Mouse (Mus musculus): ENCODE data around the gene Plekhg5. TPM values are rescaled to one million over a fixed set of nuclear protein-coding genes. Genes with fewer than 3 reads are reported as not detected.

Gene Plekhg5
- total and polyA plus RNA-seq, 3 experiments = 0.05 to 2.1 (median 1.1) TPM

DNA sequence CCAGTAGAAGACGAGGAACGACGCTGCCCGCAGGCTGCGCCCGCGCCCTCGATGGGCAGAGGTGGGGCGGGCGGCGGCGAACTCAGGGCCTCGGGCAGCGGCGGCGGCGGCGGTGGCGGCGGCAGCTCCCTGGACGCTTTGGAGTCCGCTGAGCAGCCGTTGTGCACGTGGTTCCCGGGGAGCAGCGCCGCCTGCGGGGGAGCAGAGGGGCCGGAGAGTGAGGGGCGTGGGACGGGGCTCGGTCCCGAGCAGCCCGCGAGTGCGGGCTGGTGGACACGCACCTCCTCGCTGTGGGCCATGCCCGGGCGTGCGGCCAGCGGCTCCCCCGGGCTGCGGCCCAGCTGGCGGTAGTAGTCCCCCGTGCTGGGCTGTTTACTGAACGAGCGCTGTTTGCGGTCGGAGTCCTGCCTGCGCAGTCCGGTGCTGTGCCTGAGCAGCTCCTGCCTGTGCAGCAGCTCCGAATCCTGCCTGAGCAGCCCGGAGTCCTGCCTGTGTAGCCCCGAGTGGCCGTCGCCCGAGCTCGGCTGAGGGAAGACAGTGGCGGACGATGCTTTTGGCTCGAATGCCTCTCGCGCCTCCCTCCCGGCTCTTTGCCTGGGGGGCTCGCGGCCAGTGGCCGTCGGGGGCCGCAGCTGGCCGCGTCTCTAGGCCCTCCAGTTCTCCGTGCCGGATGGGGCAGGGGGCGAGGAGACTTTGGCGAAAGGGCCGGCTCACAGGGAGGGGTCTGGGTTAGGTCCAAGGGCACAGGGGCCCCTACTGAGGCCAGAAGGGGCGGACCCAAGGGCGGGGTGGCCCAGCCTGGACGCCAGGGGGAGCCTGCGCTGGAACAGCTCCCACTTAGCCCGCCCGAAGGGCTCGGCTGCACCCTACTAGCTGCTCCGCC lies 58.7 kb downstream of the Plekhg5 start:
- H3K9ac ChIP-seq (ENCODE audit: insufficient read depth, low read depth) = no peak overlapping the region
- TF ChIP-seq CTCF (conservative IDR thresholded peaks at IDR 0.05 in 1 of 2, IDR thresholded peaks at IDR 0.05 in 1 of 2; ENCODE audit: low read depth in 2 of 2, low read length in 2 of 2) = peak in 1 of 2 experiments; percentile 23; a peak in 2 of 4 replicates
- TF ChIP-seq ZKSCAN1 (IDR thresholded peaks at IDR 0.05; ENCODE audit: borderline replicate concordance, low read depth, low read length) = no peak
- TF ChIP-seq PAX5 (IDR thresholded peaks at IDR 0.05; ENCODE audit: low read length) = no peak
- H3K27me3 ChIP-seq (replicated peaks) = peaks cover 89% of the 10 kb centered on the region
- peaks cover 36% of the 10 kb centered on the region for H3K9me3 ChIP-seq (replicated peaks; ENCODE audit: low read length)
- no peak overlapping the region for H3K4me3 ChIP-seq (replicated peaks in 1 of 3; ENCODE audit: low read depth in 2 of 3, low read length in 2 of 3, poor library complexity in 1 of 3)
- in situ Hi-C loops (cut with MboI; ENCODE audit: low pct_ligation_motif_present, low pct_unique_long_range_greater_than_20kb, low sequenced_read_pairs) (no loop called here), dilution Hi-C loops (cut with MboI; ENCODE audit: extremely low pct_ligation_motif_present, extremely low pct_unique_long_range_greater_than_20kb, low sequenced_read_pairs) (no loop called here)
- no peak overlapping the region for H3K27ac ChIP-seq (ENCODE audit: insufficient read depth, low read depth)
- H3K36me3 ChIP-seq (replicated peaks in 1 of 2; ENCODE audit: control insufficient read depth in 1 of 2, insufficient read depth in 1 of 2, low read length in 1 of 2) = no peaks in the 10 kb centered on the region
- no peaks in the 10 kb centered on the region for H3K79me2 ChIP-seq (replicated peaks; ENCODE audit: control insufficient read depth, extremely low read depth, insufficient read depth, poor library complexity, severe bottlenecking)
- no peak overlapping the region for H3K4me2 ChIP-seq (ENCODE audit: insufficient read depth, low read depth, poor library complexity, severe bottlenecking)
- no peak for DNase-seq (ENCODE audit: extremely low read depth)
- H3K4me1 ChIP-seq (ENCODE audit: control insufficient read depth in 1 of 2, insufficient read depth in 2 of 2) = peaks cover 9 to 10% of the 10 kb centered on the region in 2 experiments

- DNase-seq (ENCODE audit: extremely low read depth) = no peak
- Histone ChIP-seq H3K27ac (ENCODE audit: insufficient read depth, low read depth) (no peak overlapping the region), H3K9me3 (replicated peaks; ENCODE audit: low read length) (peaks cover 27% of the 10 kb centered on the region), H3K27me3 (replicated peaks) (peaks cover 90% of the 10 kb centered on the region), H3K36me3 (replicated peaks in 1 of 2; ENCODE audit: control insufficient read depth in 1 of 2, insufficient read depth in 1 of 2, low read length in 1 of 2) (no peaks in the 10 kb centered on the region), H3K79me2 (replicated peaks; ENCODE audit: control insufficient read depth, extremely low read depth, insufficient read depth, poor library complexity, severe bottlenecking) (no peaks in the 10 kb centered on the region), H3K4me1 (ENCODE audit: control insufficient read depth in 1 of 2, insufficient read depth in 2 of 2) (peaks cover 9 to 10% of the 10 kb centered on the region in 2 experiments), H3K4me2 (ENCODE audit: insufficient read depth, low read depth, poor library complexity, severe bottlenecking) (no peak overlapping the region), H3K4me3 (replicated peaks in 1 of 3; ENCODE audit: low read depth in 2 of 3, low read length in 2 of 3, poor library complexity in 1 of 3) (no peak overlapping the region), H3K9ac (ENCODE audit: insufficient read depth, low read depth) (no peak overlapping the region)
- dilution Hi-C loops (cut with MboI; ENCODE audit: extremely low pct_ligation_motif_present, extremely low pct_unique_long_range_greater_than_20kb, low sequenced_read_pairs) = no loop called here
- peak; percentile 17; the same call in 1 of the 2 replicates for TF ChIP-seq BHLHE40 (IDR thresholded peaks at IDR 0.05; ENCODE audit: low read depth, low read length)
- no peak for TF ChIP-seq ZKSCAN1 (IDR thresholded peaks at IDR 0.05; ENCODE audit: borderline replicate concordance, low read depth, low read length)
- in situ Hi-C loops (cut with MboI; ENCODE audit: low pct_ligation_motif_present, low pct_unique_long_range_greater_than_20kb, low sequenced_read_pairs) = no loop called here
Measured at GRCm38 (mm10) chr4:152131809-152132771, 59.8 kb downstream of the Plekhg5 start.

GRCm38 (mm10) chr4:152132772-152133169 lies 60.5 kb downstream of the Plekhg5 start:
- Histone ChIP-seq H3K4me1 (ENCODE audit: control insufficient read depth in 1 of 2, insufficient read depth in 2 of 2) (peaks cover 9 to 10% of the 10 kb centered on the region in 2 experiments), H3K4me3 (replicated peaks in 1 of 3; ENCODE audit: low read depth in 2 of 3, low read length in 2 of 3, poor library complexity in 1 of 3) (no peak overlapping the region), H3K4me2 (ENCODE audit: insufficient read depth, low read depth, poor library complexity, severe bottlenecking) (no peak overlapping the region), H3K36me3 (replicated peaks in 1 of 2; ENCODE audit: control insufficient read depth in 1 of 2, insufficient read depth in 1 of 2, low read length in 1 of 2) (no peaks in the 10 kb centered on the region), H3K27me3 (replicated peaks) (peaks cover 87% of the 10 kb centered on the region), H3K9me3 (replicated peaks; ENCODE audit: low read length) (peaks cover 25% of the 10 kb centered on the region), H3K27ac (ENCODE audit: insufficient read depth, low read depth) (no peak overlapping the region), H3K79me2 (replicated peaks; ENCODE audit: control insufficient read depth, extremely low read depth, insufficient read depth, poor library complexity, severe bottlenecking) (no peaks in the 10 kb centered on the region), H3K9ac (ENCODE audit: insufficient read depth, low read depth) (no peak overlapping the region)
- dilution Hi-C loops (cut with MboI; ENCODE audit: extremely low pct_ligation_motif_present, extremely low pct_unique_long_range_greater_than_20kb, low sequenced_read_pairs) (no loop called here), in situ Hi-C loops (cut with MboI; ENCODE audit: low pct_ligation_motif_present, low pct_unique_long_range_greater_than_20kb, low sequenced_read_pairs) (no loop called here)
- no peak for DNase-seq (ENCODE audit: extremely low read depth)
- TF ChIP-seq MAX (IDR thresholded peaks at IDR 0.05; ENCODE audit: low read length) (no peak), RAD21 (IDR thresholded peaks at IDR 0.05; ENCODE audit: low read depth, low read length) (no peak; the same call in 1 of the 2 replicates), CHD2 (IDR thresholded peaks at IDR 0.05; ENCODE audit: low read length) (no peak), USF2 (conservative IDR thresholded peaks at IDR 0.05; ENCODE audit: low read depth, low read length) (no peak), POLR2AphosphoS2 (IDR thresholded peaks at IDR 0.05; ENCODE audit: low read depth, low read length) (no peak), JUND (conservative IDR thresholded peaks at IDR 0.05; ENCODE audit: low read depth, low read length) (no peak), EP300 (IDR thresholded peaks at IDR 0.05; ENCODE audit: low read length) (no peak), MYC (IDR thresholded peaks at IDR 0.05; ENCODE audit: low read depth, low read length) (no peak), POLR2A (IDR thresholded peaks at IDR 0.05; ENCODE audit: low read depth, low read length) (no peak), MAZ (IDR thresholded peaks at IDR 0.05; ENCODE audit: low read depth, low read length) (no peak), IRF4 (IDR thresholded peaks at IDR 0.05; ENCODE audit: low read depth, low read length) (no peak), NELFE (IDR thresholded peaks at IDR 0.05; ENCODE audit: low read depth, low read length) (no peak), CTCF (conservative IDR thresholded peaks at IDR 0.05 in 1 of 2, IDR thresholded peaks at IDR 0.05 in 1 of 2; ENCODE audit: low read depth in 2 of 2, low read length in 2 of 2) (no peak), ZC3H11A (IDR thresholded peaks at IDR 0.05; ENCODE audit: low read depth, low read length) (no peak), E2F4 (IDR thresholded peaks at IDR 0.05; ENCODE audit: insufficient replicate concordance, low read depth, low read length) (no peak), SMC3 (IDR thresholded peaks at IDR 0.05; ENCODE audit: low read depth, low read length) (no peak), HCFC1 (IDR thresholded peaks at IDR 0.05; ENCODE audit: low read depth, low read length) (no peak), ETS1 (conservative IDR thresholded peaks at IDR 0.05; ENCODE audit: low read depth, low read length) (no peak), MEF2A (IDR thresholded peaks at IDR 0.05; ENCODE audit: borderline replicate concordance, low read depth, low read length) (no peak)
